Mouse (Mus musculus) heart, embryonic 16.5 days (tissue): Measurements from ENCODE around the gene Cd200r3. TPM values are rescaled to one million over a fixed set of nuclear protein-coding genes. Genes with fewer than 3 reads are reported as not detected.
A peak's percentile ranks its signal among the peaks of the same experiment; 100 is the strongest.

Source experiments
- ATAC-seq: fragments of 200-750 bp; cut with Nextera tagmentation; replicated peaks from 2 replicates; pipeline ENCODE4 v1.8.0; 2017; ENCODE audit warnings: moderate number of reproducible peaks; ENCODE audit not compliant: insufficient read depth, low FRiP score; ENCODE audit errors: extremely low read depth
- H3K27ac ChIP-seq: fragments of 300-500 bp; sonication (generic); 2 replicates; pipeline ENCODE4 v1.5.1; 2014; ENCODE audit warnings: mild to moderate bottlenecking, low read length, control low read depth, moderate library complexity
- H3K27me3 ChIP-seq: fragments of 300-500 bp; sonication (generic); 2 replicates; pipeline ENCODE4 v1.6.1; 2014; ENCODE audit warnings: low read length, mixed read lengths; ENCODE audit not compliant: control insufficient read depth, insufficient read depth
- H3K36me3 ChIP-seq: fragments of 300-500 bp; sonication (generic); 2 replicates; pipeline ENCODE4 v1.6.1; 2014; ENCODE audit not compliant: control insufficient read depth, insufficient read depth
- H3K4me1 ChIP-seq: fragments of 300-500 bp; sonication (generic); 2 replicates; pipeline ENCODE4 v1.6.1; 2014; ENCODE audit warnings: low read length, mixed read lengths; ENCODE audit not compliant: control insufficient read depth, insufficient read depth
- H3K4me2 ChIP-seq: fragments of 300-500 bp; sonication (generic); 2 replicates; pipeline ENCODE4 v1.6.1; 2014; ENCODE audit warnings: low read depth, mild to moderate bottlenecking, control low read depth, low read length
- H3K4me3 ChIP-seq: fragments of 300-500 bp; sonication (generic); 2 replicates; pipeline ENCODE4 v1.5.1; 2014; ENCODE audit warnings: mild to moderate bottlenecking, control low read depth, low read length
- H3K9ac ChIP-seq: fragments of 300-500 bp; sonication (generic); 2 replicates; pipeline ENCODE4 v1.6.1; 2014; ENCODE audit warnings: low read length, control low read depth
- H3K9me3 ChIP-seq: fragments of 300-500 bp; sonication (generic); replicated peaks from 2 replicates; pipeline ENCODE4 v1.6.1; 2016; ENCODE audit warnings: low read length; ENCODE audit not compliant: control insufficient read depth
- WGBS: fragments of 180-500 bp; shearing (Covaris S2); extraction: QIAGEN DNeasy Blood & Tissue Kit; methylation state at CpG from one replicate; pipeline ENCODE4 v1.1.7; 2014; 5-methylcytosine and 5-hydroxymethylcytosine counted together
- polyA plus RNA-seq: library from polyadenylated mRNA; unstranded; fragments of >200 nt; fragmentation: Nextera tagmentation; extraction: Ambion mirVana; gene quantifications from 2 replicates; pipeline ENCODE4 v1.2.1, GENCODE M21; 2015

Gene Cd200r3
- polyA plus RNA-seq, 1 experiment from 2014 or later: 0.34 TPM

DNA sequence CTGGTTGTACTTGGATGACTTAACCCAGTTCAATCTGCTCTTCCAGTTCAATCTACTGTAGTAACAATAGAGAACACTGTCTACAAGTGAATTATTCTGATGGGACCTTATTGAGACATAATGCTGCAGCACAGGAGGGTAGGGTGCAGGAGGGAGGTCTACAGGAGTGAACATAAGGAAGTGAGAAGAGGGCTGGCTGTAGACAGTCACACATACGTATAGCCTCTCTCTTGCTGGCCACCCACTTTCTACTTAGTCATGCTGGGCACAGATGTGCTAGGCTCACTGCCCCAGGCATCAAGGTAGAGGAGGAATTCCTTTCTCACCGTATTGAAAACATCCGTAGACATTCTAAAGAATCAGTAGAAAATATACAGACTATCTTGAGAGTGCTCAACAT, 61.0 kb downstream of the Cd200r3 start:
- no peaks in the 10 kb centered on the region for H3K27me3 ChIP-seq
- no peaks in the 10 kb centered on the region for H3K36me3 ChIP-seq
- H3K4me1 ChIP-seq: no peaks in the 10 kb centered on the region
- H3K4me2 ChIP-seq: no peak overlapping the region
- WGBS: 77% methylated on average over 3 of the region's 3 CpGs
- H3K9me3 ChIP-seq: no peaks in the 10 kb centered on the region
- H3K9ac ChIP-seq: no peak overlapping the region
- H3K4me3 ChIP-seq: no peak overlapping the region
- no peak overlapping the region for H3K27ac ChIP-seq
- ATAC-seq: no peak

GRCm38 (mm10) chr16:45005280-45005679, 61.8 kb downstream of the Cd200r3 start:
- H3K27ac ChIP-seq: no peak overlapping the region
- no peaks in the 10 kb centered on the region for H3K36me3 ChIP-seq
- no peaks in the 10 kb centered on the region for H3K27me3 ChIP-seq
- 0 out of 2 replicates have a peak, but pooled peaks have one; percentile 6 for ATAC-seq
- H3K9ac ChIP-seq: no peak overlapping the region
- no peaks in the 10 kb centered on the region for H3K4me1 ChIP-seq
- no peak overlapping the region for H3K4me3 ChIP-seq
- 65% methylated on average over 3 of the region's 3 CpGs for WGBS
- no peak overlapping the region for H3K4me2 ChIP-seq
- H3K9me3 ChIP-seq: no peaks in the 10 kb centered on the region

GRCm38 (mm10) chr16:45006971-45007370, 63.5 kb downstream of the Cd200r3 start:
- H3K4me1 ChIP-seq: no peaks in the 10 kb centered on the region

DNA sequence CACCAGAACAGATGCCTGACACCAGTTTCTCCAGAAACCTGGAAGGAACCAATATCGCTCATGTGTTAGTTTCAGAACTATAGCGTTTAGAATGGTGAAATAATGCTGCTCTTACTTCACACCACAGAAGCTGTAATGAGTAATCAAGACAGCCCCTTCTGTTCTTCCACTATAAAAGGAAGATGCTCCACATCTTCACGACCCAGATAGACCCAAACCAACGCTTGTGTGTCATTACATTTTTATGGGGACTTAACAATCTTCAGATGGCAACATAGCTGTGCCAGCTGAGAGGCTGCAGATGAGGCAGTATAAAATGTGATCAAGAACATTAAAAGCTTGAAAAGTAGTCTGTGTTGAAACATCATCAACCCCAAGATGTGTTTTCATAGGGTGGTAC, 64.3 kb downstream of the Cd200r3 start:
- H3K36me3 ChIP-seq: no peaks in the 10 kb centered on the region

More at GRCm38 (mm10) chr16:45006971-45007370, 63.5 kb downstream of the Cd200r3 start:
- no peak overlapping the region for H3K27ac ChIP-seq
- no peaks in the 10 kb centered on the region for H3K27me3 ChIP-seq
- H3K9me3 ChIP-seq: no peaks in the 10 kb centered on the region
- no peak overlapping the region for H3K4me3 ChIP-seq
- ATAC-seq: no peak
- no peak overlapping the region for H3K9ac ChIP-seq
- WGBS: 62% methylated on average over 2 of the region's 2 CpGs
- no peak overlapping the region for H3K4me2 ChIP-seq
- no peaks in the 10 kb centered on the region for H3K36me3 ChIP-seq

DNA sequence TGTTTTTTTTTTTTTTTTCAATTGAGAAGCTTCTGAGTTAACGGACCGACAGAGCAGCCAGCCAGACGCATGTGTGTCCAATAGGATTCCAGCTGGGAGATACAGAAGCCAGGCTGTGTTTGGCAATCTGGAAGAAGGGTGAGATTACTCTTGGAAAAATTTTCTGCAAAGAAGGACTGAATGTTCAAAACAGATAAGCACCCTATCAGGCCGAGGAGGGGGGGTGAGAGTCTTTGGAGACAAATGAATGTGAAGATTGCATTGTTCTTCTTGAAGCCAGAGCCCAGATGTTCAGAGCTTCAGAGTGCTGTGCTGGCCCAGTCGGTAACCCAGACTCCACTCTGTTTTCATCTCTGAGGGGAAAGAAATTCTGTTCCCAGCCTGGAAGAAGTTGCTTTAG, 66.2 kb downstream of the Cd200r3 start:
- 38% methylated on average over 5 of the region's 5 CpGs for WGBS
- peak; percentile 73 for ATAC-seq
- Histone ChIP-seq H3K4me1 (no peaks in the 10 kb centered on the region), H3K27ac (peak overlapping the region; percentile 51), H3K9me3 (no peaks in the 10 kb centered on the region), H3K4me3 (no peak overlapping the region), H3K4me2 (no peak overlapping the region), H3K27me3 (no peaks in the 10 kb centered on the region), H3K9ac (no peak overlapping the region), H3K36me3 (no peaks in the 10 kb centered on the region)

More for the DNA sequence above, 64.3 kb downstream of the Cd200r3 start:
- no peak overlapping the region for H3K4me3 ChIP-seq
- no peak overlapping the region for H3K27ac ChIP-seq
- H3K27me3 ChIP-seq: no peaks in the 10 kb centered on the region
- H3K9ac ChIP-seq: no peak overlapping the region
- no peaks in the 10 kb centered on the region for H3K9me3 ChIP-seq
- no peak overlapping the region for H3K4me2 ChIP-seq
- no peak for ATAC-seq
- H3K4me1 ChIP-seq: no peaks in the 10 kb centered on the region
- 79% methylated on average over 4 of the region's 4 CpGs for WGBS

GRCm38 (mm10) chr16:45015591-45015990, 72.1 kb downstream of the Cd200r3 start:
- Histone ChIP-seq H3K9ac (no peak overlapping the region), H3K4me3 (no peak overlapping the region), H3K36me3 (no peaks in the 10 kb centered on the region), H3K4me2 (no peak overlapping the region), H3K9me3 (no peaks in the 10 kb centered on the region), H3K27ac (no peak overlapping the region), H3K27me3 (no peaks in the 10 kb centered on the region), H3K4me1 (no peaks in the 10 kb centered on the region)
- WGBS: 90% methylated on average over 1 of the region's 1 CpGs
- no peak for ATAC-seq

DNA sequence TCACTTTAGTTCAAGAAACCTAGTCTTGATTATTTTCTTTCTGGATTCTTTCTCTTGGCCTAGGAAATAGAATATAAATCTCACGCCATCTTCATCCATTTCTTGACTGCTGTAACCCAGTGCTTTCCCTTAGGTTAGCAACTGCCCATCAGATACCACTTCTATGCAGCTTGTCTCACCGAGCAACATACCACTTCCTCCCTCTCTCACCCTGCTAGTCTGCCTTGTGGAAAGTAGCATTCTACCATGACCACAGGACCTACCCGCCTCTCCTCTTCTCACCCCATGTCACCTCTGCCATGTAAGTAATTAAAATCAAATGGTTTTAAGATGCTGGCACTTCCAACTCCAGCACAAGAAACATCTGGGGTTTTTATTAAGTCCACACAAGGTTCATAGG, 73.0 kb downstream of the Cd200r3 start:
- Histone ChIP-seq H3K4me1 (no peaks in the 10 kb centered on the region), H3K9ac (no peak overlapping the region), H3K4me2 (no peak overlapping the region), H3K36me3 (no peaks in the 10 kb centered on the region), H3K27me3 (no peaks in the 10 kb centered on the region), H3K9me3 (no peaks in the 10 kb centered on the region), H3K27ac (no peak overlapping the region), H3K4me3 (no peak overlapping the region)
- no peak for ATAC-seq
- 45% methylated on average over 3 of the region's 3 CpGs for WGBS

DNA sequence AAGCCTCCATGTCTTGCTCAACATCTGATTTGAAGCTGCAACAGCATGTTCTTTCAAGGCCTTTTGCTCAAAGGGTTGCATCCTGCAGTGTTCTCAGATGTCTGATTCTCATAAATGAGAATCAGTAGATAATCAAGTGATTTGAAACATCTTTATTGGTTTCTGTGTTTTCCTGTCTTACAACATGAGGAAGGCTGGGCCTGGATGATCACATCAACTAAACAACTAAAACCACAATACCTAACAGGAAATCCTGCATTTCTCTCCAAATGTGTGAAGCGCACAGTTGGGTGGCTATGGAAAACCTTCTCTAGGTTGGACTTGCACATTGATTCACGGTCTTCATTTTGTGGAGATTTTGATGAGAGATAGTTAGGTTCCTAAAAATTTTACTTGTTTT, 75.4 kb downstream of the Cd200r3 start:
- H3K4me3 ChIP-seq: no peak overlapping the region
- 87% methylated on average over 2 of the region's 2 CpGs for WGBS
- no peak overlapping the region for H3K27ac ChIP-seq
- H3K4me2 ChIP-seq: no peak overlapping the region
- H3K27me3 ChIP-seq: no peaks in the 10 kb centered on the region
- no peak for ATAC-seq
- H3K9me3 ChIP-seq: no peaks in the 10 kb centered on the region
- H3K9ac ChIP-seq: no peak overlapping the region
- no peaks in the 10 kb centered on the region for H3K36me3 ChIP-seq
- no peaks in the 10 kb centered on the region for H3K4me1 ChIP-seq

GRCm38 (mm10) chr16:45020055-45020454, 76.6 kb downstream of the Cd200r3 start:
- Histone ChIP-seq H3K27me3 (no peaks in the 10 kb centered on the region), H3K36me3 (no peaks in the 10 kb centered on the region), H3K27ac (no peak overlapping the region), H3K9me3 (no peaks in the 10 kb centered on the region), H3K4me1 (no peaks in the 10 kb centered on the region), H3K4me3 (no peak overlapping the region), H3K9ac (no peak overlapping the region), H3K4me2 (no peak overlapping the region)
- WGBS: 73% methylated on average over 1 of the region's 1 CpGs
- no peak for ATAC-seq
